Mouse (Mus musculus) ovary, postnatal 14 days (tissue): ENCODE data around the gene Inpp4b.

Experiments
- DNase-seq: peaks from one replicate; pipeline ENCODE4 v3.0.0; 2022; ENCODE audit warnings: low spot score

The Inpp4b gene

DNA sequence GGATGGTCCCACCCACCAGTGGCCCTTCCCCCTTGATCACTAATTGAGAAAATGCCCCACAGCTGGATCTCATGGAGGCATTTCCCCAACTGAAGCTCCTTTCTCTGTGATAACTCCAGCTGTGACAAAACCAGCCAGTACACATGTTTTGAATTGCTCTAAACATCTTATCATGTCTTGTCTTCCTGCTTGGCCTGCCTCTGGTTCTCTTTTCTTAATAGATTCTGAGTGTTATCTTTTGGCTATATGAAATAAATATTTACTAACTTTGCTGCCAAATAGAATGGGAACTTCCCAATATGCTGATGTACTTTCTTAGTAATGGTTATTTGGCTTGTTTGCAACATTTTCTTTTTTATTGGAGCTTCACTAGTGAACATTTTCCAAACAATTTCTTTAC is 389.0 kb downstream of the Inpp4b start:
- DNase-seq, result no peak

DNA sequence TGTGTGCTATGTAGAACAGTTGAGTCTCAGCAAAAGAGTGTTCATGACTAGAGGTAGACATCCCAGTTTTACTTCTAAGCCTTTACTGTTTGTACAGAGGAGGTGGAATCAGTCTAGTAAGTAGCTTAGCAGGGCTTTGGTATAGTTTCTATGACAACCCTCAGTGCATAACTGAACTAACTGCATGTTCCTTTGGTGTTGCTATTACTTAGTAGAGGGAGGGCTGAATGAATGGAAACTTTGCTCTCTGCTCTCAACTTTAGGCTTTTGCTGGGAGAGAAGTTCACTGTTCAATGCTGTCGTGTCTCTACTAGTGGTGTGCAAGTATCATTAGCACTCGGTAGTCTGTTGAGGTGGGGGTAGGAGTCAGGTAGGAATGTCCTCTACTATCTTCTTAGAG is 393.3 kb downstream of the Inpp4b start:
- no peak for DNase-seq

DNA sequence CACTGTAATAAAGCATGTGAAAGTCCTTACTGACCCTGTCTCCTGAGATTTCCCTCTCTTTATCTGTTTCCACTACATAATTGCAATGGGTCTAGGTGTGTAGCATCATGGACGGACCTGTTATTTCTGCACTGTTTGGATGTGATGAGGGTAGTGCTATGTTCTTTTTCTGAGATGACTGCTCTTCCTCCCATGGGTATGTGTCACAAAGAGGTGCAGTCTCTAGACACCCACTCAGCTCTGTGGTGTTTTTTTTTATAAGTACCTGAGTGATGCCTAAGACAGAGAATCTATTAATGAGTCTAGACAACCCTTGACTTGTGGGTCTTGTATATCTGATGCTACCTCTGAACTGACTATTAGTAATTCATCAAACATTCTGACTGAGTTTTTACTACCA is 393.7 kb downstream of the Inpp4b start:
- no peak for DNase-seq

DNA sequence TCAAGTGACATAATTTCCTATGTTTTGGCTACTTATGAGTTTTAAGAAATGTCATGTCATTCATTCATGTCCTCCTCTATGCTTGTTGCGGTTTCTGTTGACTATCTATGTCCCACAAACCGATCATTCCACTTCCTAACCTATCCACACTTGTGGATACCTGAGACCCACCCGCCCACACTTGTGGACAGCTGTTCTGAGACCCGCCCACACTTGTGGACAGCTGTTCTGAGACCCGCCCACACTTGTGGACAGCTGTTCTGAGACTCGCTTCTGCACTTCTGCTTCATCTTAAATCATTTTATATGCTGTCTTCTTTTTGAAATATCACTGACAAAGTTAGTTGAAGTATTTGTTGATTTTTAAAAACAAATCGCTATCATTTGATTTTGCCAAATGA is 400.2 kb downstream of the Inpp4b start:
- DNase-seq, result no peak

DNA sequence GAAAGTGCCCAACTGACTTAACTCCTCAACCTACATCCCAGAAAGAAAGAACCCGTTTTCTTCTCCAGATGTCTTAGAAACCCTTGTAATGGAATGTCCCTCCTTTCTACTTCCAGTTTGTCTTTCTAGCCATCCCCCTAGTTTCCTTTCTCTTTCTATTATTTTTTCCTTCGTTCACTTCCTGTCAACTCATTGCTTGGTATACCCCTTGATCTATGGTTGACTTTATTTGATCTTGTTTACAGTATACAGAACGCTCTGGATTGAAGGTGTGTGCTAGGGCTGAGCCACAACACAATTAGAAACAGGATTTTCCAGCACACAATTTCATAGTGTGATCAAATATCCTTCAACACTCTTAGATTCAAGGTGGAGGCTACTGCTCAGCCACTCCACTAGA is 400.7 kb downstream of the Inpp4b start:
- DNase-seq, result no peak

DNA sequence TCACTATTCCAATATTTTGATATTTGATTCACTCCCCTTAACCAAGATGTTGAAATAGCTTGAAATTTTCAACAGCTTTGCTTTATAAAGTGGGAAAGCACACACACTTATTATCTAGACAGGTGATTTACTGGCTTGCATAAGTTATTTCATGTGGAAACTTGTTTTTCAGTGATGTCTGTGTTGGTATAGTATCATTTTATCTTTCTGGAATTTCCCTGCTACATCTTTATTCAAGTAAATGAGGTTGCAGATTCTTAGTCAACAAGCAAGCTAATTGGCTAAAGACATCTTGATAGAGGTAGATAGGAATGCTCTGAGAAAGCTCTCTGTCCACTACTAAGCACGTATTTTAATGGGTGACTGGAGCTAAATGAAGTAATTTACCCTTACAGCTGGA is 403.1 kb downstream of the Inpp4b start:
- DNase-seq, result no peak

DNA sequence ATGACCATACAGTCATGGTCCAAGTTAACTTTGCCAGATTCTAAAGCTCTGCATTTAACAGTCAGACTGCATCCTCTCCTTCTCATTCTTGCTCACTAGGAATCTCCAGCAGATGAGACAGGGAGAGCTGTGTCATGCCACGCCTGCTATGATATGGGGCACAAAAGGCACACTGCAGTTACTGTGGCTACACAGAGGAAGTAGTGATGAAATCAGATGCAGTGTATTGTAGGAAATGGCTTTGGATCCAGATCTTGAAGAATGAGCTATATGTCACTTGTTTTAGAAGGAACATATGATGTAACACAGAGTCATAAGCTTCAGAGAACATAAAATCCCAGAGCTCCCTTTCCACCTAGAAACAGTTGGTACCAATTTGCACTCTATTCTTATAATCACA is 408.8 kb downstream of the Inpp4b start:
- no peak for DNase-seq

DNA sequence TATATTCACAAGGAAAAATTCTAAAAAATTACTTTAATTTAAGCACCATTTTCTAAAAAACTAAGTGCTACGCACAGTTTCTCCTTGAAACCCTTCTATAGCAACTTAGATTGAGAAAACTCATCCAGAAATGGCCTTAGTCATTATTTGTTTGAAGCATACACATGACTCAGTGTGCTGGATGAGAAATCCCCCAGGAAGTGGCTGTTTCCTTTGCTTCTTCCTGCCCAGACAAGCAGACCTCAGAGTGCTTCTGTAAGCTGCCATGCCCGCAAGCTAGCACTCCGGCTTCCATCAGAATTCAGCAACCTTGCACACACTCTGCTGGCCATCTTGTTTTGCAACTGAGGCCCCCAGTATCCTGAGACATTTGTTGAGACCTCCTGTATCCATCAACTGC is 414.3 kb downstream of the Inpp4b start:
- DNase-seq, result no peak

DNA sequence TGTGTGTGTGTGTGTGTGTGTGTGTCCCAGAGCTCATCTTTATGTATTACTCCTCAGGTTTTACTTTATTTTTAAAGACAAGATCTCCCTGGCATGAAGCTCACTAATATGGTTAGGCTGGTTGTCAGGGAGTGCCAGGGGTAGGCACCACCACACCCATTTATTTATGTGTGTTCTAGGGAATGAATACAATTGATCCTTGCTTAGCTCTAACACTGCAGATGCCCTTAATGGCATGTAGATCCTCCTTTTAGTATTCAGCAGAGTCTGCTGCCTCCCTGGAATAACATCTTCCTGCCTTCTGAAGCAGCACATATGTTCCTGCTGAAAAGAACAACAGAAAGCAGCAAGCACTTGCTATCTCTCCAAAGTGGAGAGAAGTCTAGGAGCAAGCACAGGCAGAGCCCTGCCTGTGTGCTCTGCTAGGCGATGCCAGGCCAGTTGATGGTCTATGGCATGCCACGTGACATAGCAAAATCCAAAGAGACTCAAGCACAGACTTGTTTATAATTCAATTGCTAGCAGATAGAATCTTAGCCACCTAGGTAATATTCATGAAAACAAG is 415.3 kb downstream of the Inpp4b start:
- DNase-seq, result no peak

DNA sequence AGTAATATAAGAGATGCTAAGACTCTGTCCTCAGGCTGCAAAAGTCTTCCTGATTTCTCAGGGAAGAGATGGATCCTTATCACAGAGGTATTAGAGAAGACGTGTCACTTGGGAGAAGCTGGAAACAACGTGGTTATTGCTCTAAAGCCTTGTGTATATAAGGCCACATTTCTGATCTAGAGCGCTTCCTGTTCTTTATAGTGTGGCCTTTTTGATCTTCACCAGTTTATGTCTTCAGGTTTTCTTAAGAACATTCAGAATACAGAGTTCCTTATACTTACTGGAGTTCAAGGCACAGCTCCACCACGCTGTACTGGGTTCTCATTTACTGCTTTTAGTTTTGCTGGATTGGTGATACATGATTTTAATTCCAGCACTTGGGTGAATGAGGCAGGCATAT is 419.1 kb downstream of the Inpp4b start:
- DNase-seq, result no peak

DNA sequence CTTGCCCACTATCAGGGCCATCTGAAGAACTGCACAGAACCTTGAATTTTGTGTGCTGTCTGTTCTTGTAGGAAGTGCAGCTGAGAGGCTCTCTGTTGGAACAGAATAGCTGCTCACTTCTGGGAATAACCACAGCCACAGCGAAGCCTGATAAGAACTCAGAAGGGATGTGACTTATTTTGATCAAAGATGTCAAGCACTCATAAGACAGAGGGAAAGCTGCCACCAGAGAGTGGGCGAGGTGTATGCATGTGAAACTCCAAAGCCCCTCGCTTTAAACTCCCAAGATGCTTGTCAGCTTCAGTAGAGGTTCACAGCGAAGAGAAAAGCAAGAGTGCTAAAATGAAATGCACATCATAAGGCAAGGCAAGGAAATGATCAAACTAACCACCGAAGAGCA is 423.7 kb downstream of the Inpp4b start:
- no peak for DNase-seq

DNA sequence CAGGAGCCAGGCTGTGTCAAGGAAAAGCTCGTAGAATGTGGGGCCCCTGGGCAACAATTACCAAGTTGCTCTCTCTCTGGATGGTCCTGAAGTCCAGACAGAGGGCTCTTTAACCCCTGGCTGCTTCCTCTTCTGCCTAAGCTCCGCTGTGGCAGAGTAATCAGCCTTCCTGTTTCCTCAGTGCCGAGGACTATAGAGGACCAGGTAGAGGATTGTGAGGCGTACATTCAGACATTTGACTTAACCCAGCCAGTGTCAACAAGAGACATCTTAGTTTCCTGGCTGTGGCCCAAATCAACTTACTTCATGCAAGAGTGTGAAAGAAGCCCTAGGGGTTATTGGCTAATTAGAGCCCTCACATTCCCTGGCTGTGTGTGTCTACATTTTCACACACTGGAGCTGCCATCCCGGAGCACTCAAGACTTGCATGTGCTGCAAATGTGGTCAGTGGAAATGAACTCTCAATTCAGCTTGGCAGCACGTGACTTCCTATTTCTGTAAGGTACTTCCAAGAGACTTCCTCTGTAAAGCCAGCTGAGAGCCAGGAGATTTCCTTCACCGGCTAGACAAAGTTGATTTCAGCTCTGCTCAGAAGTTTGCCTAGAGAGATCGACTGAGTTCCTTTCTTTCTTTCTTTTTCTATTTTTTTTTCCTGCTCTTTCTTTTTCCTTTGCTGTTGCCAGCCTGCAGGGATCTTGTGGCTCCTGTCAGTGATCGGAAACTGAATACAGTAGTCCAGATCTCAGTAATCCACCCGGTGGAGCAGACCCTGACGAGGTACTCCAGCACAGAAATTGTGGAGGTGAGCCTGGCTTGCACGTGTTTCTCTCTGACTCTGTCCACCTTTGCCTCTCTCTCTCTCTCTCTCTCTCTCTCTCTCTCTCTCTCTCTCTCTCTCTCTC is 425.3 kb downstream of the Inpp4b start:
- no peak for DNase-seq

DNA sequence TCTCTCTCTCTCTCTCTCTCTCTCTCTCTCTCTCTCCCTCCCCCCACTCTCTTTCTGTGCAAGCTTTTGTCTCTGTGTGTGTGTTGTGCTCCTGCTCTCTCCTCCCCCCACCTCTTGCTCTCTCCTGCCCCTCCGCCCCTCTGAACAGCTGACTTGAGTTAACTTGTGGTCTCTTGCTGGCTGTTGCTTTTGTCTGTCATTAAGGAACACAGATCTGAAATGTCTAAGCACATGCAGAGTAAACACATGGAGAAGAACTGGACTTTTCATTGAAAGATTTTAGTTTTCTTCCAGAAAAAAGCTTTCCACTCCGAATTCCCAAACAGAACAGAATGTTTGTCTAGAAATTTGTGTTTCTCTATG is 425.9 kb downstream of the Inpp4b start:
- DNase-seq, result no peak

DNA sequence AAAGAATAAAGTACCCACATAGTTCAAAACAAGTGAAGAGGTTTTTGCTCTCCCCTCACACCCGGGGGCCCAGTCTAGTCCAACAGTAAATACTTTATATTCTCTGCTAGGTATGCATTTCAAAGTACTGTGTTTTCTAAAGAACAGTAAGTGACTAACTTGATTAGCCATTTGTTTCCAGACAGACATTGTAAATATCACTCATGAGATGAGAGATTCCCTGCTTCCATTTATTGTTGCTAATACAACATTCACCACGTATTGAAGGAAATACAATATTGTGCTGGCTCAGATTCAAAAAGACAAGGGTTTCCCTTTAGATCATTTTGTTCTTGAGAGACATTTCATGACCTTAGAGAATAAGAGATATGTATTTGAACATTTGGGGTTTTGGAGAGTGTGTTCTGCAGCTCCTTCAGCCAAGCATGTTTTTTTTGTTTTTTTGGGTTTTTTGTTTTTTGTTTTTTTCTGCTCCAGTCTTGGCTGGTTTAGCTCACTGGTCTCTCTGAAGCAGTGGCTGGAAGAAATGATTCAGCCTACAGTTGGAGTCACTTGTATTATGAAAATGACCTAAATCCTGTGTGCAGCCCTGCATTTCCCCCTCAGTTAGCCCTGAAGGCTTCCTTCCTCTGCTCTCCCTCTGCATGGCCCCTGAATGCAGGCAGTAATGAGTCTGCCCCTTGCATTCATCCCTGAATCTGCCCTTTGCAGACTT is 426.5 kb downstream of the Inpp4b start:
- no peak for DNase-seq

DNA sequence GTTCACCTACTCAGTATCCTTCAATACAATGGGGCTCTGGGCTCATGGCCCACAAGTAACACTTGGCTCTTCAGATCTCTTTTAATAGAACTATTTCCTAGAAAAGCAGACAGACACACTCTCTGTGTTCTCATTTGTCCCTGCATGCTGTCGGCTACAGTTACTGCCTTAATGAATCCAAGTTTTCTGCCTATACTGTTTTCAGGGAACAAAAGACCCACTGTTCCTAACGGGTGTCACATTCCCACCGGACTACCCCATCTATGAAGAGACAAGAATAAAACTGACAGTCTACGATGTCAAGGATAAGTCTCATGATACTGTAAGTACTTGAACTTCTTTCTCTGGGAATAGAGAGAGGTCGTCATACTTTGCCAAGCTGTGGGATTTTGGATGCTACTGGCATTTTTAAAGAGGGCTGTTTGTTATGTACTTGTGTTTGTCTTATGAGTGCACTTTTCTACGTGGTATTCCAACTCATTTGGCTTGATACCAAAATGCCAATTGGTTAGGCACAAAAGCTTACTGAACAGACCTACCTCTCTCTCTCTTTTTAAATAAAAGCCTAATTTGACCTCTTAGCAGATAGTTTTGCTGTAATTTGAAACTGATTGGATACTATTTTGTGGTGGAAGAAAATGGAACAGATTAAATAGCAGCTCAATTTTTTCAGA is 428.4 kb downstream of the Inpp4b start:
- no peak for DNase-seq

DNA sequence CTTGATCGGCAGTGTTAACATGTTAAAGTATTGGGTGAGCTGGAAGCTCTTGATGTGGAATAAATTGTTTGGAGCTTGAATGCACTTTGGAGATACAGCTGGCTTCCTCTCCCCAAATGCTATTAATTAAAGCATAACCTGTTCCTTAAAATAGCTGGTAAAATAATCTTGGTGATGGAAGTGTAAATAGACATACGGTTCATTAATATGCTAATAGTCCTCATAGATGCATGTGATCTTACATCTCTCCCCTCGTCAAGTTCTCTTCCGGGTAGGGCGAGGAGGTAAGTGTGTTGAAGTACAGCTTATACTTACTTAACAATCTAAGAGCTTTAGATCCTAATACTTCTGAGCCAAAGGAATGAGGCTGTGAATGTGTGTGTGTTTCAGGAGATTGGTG is 430.5 kb downstream of the Inpp4b start:
- DNase-seq, result no peak

DNA sequence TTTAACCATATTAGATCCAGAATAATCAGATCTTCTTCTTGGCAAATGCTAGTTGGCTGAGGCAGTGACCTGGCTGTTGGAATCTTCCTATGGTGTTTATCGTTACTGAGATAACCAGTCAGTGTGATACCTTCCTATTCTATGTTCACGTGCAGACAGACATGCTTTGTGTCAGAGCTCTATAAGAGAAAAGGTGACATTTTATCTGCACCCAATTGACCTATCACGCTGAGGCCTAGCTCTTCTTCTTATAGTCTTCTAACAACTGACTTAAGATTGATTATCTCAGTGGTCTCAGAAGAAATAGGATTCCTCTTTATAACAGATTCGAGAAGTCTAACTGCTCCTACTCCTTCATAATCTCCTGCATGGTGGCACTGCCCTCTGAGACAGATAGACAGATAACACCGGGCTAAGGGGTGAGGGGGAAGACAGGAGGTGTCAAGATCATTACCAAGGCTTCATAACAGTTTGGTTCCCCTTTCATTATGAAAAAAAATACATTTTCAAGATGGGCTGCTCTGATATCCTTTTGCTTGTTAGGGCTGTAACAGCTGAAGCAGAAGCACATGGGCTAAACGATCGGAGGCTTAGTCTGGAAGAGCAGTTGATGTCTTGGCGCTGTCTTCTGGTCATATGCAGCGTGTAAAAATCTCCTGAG is 431.1 kb downstream of the Inpp4b start:
- DNase-seq, result no peak

DNA sequence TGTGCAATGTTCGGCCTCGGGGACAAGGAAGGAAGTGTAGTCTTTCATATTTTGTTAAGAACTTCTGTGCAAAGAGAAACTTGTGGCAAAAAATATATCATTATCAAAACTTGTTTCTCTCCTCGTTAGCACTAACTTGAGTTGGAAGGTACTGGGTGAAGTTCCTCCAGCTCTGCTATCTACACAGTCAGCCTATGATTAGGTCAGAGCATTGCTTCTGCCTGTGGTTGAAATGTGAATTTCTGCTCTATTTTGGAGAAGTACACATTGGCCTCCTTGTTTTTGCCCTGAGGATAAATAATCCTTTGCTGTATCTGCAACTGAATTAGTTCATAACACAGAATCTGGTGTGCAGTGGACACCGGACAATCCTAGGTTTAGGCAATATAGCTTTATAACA is 431.7 kb downstream of the Inpp4b start:
- no peak for DNase-seq

DNA sequence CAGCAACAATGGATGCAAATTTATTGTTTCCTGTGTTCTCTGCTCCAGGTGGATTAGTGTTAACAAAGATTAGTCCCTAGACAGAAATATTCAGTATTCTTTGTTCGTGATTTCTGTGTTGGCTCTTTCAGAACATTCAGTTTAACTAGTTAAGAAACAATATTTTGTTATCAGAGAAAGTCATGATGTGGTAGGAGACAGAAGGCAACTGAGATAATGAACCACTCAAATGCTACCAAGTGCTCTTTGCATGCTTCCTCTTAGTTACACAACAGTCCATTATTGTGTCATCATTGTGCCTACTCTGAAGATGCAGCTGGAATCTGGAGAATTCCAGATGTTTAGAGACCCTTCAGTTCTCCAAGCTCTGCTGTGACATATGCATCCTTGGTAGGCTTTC is 432.1 kb downstream of the Inpp4b start:
- no peak for DNase-seq

DNA sequence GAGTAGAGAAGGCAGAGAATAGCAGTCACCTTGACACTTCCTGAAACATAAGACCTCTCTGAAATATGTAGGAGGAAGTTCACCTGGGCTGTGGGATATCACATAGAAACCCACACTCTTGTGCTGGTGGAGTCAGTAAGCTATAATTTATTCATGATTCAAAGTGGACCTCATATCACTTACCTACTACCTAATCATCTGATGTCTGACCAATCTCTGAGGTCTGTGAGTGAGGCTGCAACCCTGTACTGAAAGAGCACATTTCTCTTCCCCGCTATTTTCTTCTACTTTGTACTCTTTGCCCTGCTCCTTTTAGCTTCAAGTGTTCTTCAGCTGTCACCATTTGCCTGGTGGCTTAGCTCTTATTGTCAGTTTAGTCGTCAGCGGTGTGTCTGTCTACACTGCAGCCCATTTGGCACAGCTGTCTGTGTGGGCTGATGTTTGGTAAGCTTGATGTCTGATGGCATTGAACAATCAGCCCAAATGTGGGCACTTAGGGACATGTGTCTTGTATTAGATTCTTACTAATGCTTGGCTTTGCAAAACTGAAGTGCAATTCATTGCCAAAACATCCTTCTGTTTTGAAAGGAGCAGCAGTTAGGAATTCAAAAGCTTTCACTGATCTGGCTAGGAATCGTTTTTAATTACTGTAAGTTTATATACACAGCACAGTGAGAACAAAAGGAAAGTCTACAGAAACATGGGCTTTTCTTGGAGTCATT is 434.3 kb downstream of the Inpp4b start:
- DNase-seq, result no peak

DNA sequence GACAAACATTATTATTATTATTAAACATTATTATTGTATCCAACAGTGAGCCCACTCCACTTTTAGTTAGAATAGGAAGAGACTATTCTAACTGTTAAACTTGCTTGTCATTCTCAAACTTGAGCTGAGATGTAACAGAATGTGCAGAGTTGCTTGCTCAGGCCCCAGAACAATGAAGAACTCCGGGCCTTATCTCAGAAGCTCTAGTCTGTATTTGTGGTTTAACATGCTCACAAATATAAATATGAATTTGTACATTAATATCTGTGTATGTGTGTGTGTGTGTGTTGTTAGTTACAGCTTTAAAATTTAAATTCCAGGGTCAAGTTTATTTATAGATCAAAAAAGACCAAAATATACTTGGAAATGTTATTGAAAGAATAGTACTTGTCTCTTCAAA is 435.3 kb downstream of the Inpp4b start:
- DNase-seq, result no peak

DNA sequence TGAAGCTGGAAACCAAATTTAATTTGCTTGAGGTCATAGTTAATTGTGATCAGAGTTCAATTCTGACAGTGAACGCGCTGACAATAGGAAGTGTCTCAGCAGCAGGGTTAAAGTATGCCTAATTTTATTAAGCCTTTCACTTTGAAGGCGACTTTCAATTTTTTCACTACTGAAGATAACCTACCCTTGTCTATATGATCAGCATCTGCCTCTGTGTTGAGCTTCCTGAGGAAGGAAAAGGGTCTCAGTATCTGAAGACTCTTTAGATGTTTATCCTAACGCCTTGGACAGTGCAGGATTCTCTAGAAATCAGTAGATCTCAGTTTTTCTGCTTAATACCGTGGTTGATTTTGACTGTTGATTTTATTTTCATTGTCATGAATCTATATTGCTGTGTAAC is 437.1 kb downstream of the Inpp4b start:
- no peak for DNase-seq
